Mouse (Mus musculus) spleen, adult 2 months (tissue): ENCODE results near the gene Tbc1d14.

Experiments used
- CTCF ChIP-seq: fragments of 200-500 bp; IDR thresholded peaks from 2 replicates; pipeline ENCODE4 v1.5.1; 2011; ENCODE audit warnings: mild to moderate bottlenecking, inconsistent platforms; ENCODE audit not compliant: insufficient read depth, insufficient read length, insufficient replicate concordance; ENCODE audit errors: extremely low read depth
- POLR2A ChIP-seq: fragments of 200-500 bp; IDR thresholded peaks from 2 replicates; pipeline ENCODE4 v1.6.1; 2011; ENCODE audit warnings: low read depth, low read length, inconsistent platforms

DNA sequence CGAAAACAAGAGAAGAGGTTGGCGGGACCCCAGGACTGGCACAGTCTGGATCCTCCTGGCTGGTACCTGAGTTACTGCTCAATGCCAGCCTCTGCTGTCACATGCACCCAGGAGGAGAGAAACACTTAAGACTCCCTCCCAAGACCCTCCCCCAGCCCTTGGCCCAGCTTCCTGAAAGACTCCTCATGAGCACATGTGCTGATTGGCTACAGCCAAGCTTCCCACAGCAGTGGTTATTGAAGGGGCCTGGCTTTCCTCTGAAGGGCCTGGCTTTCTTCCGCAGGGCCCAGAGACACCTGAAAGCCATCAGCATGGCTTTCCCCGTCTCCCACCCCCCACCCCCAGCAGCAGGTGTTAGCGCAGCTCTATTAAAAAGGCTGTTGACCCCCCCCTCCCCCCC is at the start of gene Tbc1d14:
- TF ChIP-seq CTCF (no peak), POLR2A (no peak)
